Mouse (Mus musculus): ENCODE data around the gene Necap1. TPM values are rescaled to one million over a fixed set of nuclear protein-coding genes. Genes with fewer than 3 reads are reported as not detected.

Necap1 gene
- total RNA-seq (2021) = 100 to 1,000 TPM; 205 to 211 TPM

- peak; percentile 96 to 98 for DNase-seq
Measured at GRCm38 (mm10) chr6:122873871-122874719, at the start of gene Necap1. Gene Necap1 (plus strand): TSS chr6:122874474.

- no peak for DNase-seq
Measured at GRCm38 (mm10) chr6:122825166-122825565, 49.1 kb upstream of the Necap1 start.

GRCm38 (mm10) chr6:122825923-122826742, 48.1 kb upstream of the Necap1 start:
- DNase-seq = peak; percentile 70 to 75

GRCm38 (mm10) chr6:122828086-122828485, 46.2 kb upstream of the Necap1 start:
- DNase-seq = no peak

- no peak for DNase-seq
Measured at GRCm38 (mm10) chr6:122832880-122833279, 41.4 kb upstream of the Necap1 start.

GRCm38 (mm10) chr6:122834365-122834764, 39.9 kb upstream of the Necap1 start:
- DNase-seq = no peak

GRCm38 (mm10) chr6:122836974-122837373, 37.3 kb upstream of the Necap1 start:
- no peak for DNase-seq

GRCm38 (mm10) chr6:122837539-122837938, 36.7 kb upstream of the Necap1 start:
- DNase-seq = no peak

- DNase-seq = no peak
Measured at GRCm38 (mm10) chr6:122843759-122844158, 30.5 kb upstream of the Necap1 start.

GRCm38 (mm10) chr6:122852696-122853095, 21.6 kb upstream of the Necap1 start:
- no peak for DNase-seq

- DNase-seq = no peak
Measured at GRCm38 (mm10) chr6:122854552-122854951, 19.7 kb upstream of the Necap1 start.

- DNase-seq = no peak
Measured at GRCm38 (mm10) chr6:122855955-122856354, 18.3 kb upstream of the Necap1 start, which contains the start of gene C3ar1. Gene C3ar1 (minus strand): TSS chr6:122856161.

- no peak for DNase-seq
Measured at GRCm38 (mm10) chr6:122862434-122862833, 11.8 kb upstream of the Necap1 start.

- no peak for DNase-seq
Measured at GRCm38 (mm10) chr6:122862871-122863270, 11.4 kb upstream of the Necap1 start.

- no peak for DNase-seq
Measured at GRCm38 (mm10) chr6:122867914-122868313, 6.4 kb upstream of the Necap1 start.

GRCm38 (mm10) chr6:122869846-122870245, 4.4 kb upstream of the Necap1 start:
- no peak for DNase-seq

- no peak for DNase-seq
Measured at GRCm38 (mm10) chr6:122872800-122873199, 1.5 kb upstream of the Necap1 start.

- no peak for DNase-seq
Measured at GRCm38 (mm10) chr6:122874720-122875389, 581 bp downstream of the Necap1 start.

GRCm38 (mm10) chr6:122879141-122879735, 5.0 kb downstream of the Necap1 start:
- no peak for DNase-seq

- no peak for DNase-seq
Measured at GRCm38 (mm10) chr6:122879781-122880505, 5.7 kb downstream of the Necap1 start.

- no peak for DNase-seq
Measured at GRCm38 (mm10) chr6:122881287-122881686, 7.0 kb downstream of the Necap1 start.

- no peak for DNase-seq
Measured at GRCm38 (mm10) chr6:122883603-122884002, 9.3 kb downstream of the Necap1 start.

Data from layer of hippocampus, postnatal 36 days (tissue).